Mouse (Mus musculus) forebrain, embryonic 15.5 days (tissue): ENCODE measurements at regions not wholly inside any gene's neighbourhood (a gene's known extent, or its start where the extent isn't known, plus 50 kb on each side); places are given as distances from the start of the nearest gene placed in this dataset.

Experiments used
- ATAC-seq: fragments of 200-750 bp; cut with Nextera tagmentation; replicated peaks from 2 replicates; pipeline ENCODE4 v1.8.0; 2017; ENCODE audit warnings: mild to moderate bottlenecking, moderate TSS enrichment, moderate library complexity
- H3K27ac ChIP-seq: fragments of 300-500 bp; sonication (generic); replicated peaks from 2 replicates; pipeline ENCODE4 v1.5.1; 2015; ENCODE audit warnings: mild to moderate bottlenecking, inconsistent platforms
- H3K27me3 ChIP-seq: fragments of 300-500 bp; sonication (generic); 2 replicates; pipeline ENCODE4 v1.6.1; 2015; ENCODE audit warnings: inconsistent platforms
- H3K36me3 ChIP-seq: fragments of 300-500 bp; sonication (generic); 2 replicates; pipeline ENCODE4 v1.6.1; 2015; ENCODE audit warnings: mild to moderate bottlenecking, inconsistent platforms
- H3K4me1 ChIP-seq: fragments of 300-500 bp; sonication (generic); 2 replicates; pipeline ENCODE4 v1.6.1; 2015; ENCODE audit warnings: inconsistent platforms
- H3K4me2 ChIP-seq: fragments of 300-500 bp; sonication (generic); replicated peaks from 2 replicates; pipeline ENCODE4 v1.6.1; 2015; ENCODE audit warnings: mild to moderate bottlenecking, inconsistent platforms
- H3K4me3 ChIP-seq: fragments of 300-500 bp; sonication (generic); 2 replicates; pipeline ENCODE4 v1.5.1; 2015; ENCODE audit warnings: mild to moderate bottlenecking, inconsistent platforms
- H3K9ac ChIP-seq: fragments of 300-500 bp; sonication (generic); replicated peaks from 2 replicates; pipeline ENCODE4 v1.6.1; 2015; ENCODE audit warnings: mild to moderate bottlenecking, inconsistent platforms
- H3K9me3 ChIP-seq: fragments of 300-500 bp; sonication (generic); 2 replicates; pipeline ENCODE4 v1.6.1; 2016; ENCODE audit warnings: inconsistent platforms
- WGBS: fragments of 180-500 bp; shearing (Covaris S2); methylation state at CpG from one replicate; pipeline ENCODE4 v1.1.7; 2015; ENCODE audit warnings: mixed read lengths; 5-methylcytosine and 5-hydroxymethylcytosine counted together

DNA sequence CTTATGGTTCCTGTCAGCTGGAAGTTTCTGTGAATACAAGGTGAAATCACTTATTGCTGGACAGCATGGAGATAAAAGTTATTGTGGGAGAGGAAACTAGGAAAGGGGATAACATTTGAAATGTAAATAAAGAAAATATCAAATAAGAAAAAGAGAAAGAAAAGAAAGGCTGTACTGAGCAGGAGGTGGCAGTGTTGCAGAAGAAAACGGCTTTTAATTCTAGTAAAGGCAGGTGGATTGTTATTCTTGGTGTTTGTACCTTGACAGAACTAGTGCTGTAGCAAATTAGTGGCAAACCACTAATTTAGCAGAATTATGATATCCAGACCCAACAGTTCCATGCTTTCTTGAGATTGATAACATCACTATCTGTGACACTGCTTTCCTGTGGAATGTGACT, 52.6 kb downstream of the Gm10358 start:
- WGBS = 69% methylated on average over 1 of the region's 1 CpGs
- ATAC-seq = no peak
- H3K27me3 ChIP-seq = no peaks in the 10 kb centered on the region
- no peak overlapping the region for H3K27ac ChIP-seq
- H3K9ac ChIP-seq = no peak overlapping the region
- no peak overlapping the region for H3K4me2 ChIP-seq
- H3K4me3 ChIP-seq = no peak overlapping the region
- H3K9me3 ChIP-seq = no peaks in the 10 kb centered on the region
- H3K36me3 ChIP-seq = no peaks in the 10 kb centered on the region
- no peaks in the 10 kb centered on the region for H3K4me1 ChIP-seq

DNA sequence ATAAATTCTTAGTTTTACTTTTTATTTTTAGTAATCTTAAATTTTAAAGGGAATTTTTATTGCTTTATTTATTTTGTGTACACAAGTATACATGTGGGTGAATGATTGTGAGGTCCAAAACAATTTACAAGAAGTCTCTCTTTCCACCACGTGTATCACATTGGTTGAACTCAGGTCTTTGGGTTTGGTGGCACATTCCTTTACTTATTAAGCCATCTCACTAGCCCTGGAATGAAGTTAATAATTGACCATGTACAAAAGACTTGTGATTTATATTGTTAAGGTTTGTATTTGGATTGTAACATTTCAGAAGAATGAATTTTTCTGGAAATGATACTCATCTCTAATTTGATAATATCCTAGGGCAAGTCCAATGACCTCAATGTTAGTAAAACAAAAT, 56.2 kb downstream of the Gm10358 start:
- Histone ChIP-seq H3K4me2 (no peak overlapping the region), H3K4me1 (no peaks in the 10 kb centered on the region), H3K4me3 (no peak overlapping the region), H3K9ac (no peak overlapping the region), H3K27ac (no peak overlapping the region), H3K36me3 (no peaks in the 10 kb centered on the region), H3K9me3 (no peaks in the 10 kb centered on the region), H3K27me3 (no peaks in the 10 kb centered on the region)
- WGBS = 70% methylated on average over 1 of the region's 1 CpGs
- ATAC-seq = no peak

DNA sequence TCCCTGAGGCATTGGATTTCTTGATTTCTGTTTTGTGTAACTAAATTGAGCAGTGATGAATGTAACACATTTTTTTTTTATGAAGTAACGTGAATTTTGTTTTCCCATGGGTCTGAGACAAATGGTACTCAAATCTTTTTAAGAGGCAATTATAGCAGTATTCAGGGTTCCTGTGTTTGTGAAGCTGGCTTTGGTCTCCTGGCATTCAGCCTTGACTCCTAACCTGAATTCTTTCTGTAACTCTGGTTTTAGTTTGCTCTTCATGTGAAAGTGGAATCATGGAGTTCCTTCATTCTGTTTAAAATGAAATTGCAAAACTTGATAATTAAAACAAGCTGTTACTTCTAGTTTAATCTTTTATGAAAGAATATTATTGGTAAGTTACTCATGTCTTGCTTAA, 58.3 kb downstream of the Gm10358 start:
- Histone ChIP-seq H3K4me2 (no peak overlapping the region), H3K27ac (no peak overlapping the region), H3K9ac (no peak overlapping the region), H3K27me3 (no peaks in the 10 kb centered on the region), H3K36me3 (no peaks in the 10 kb centered on the region), H3K9me3 (no peaks in the 10 kb centered on the region), H3K4me1 (no peaks in the 10 kb centered on the region), H3K4me3 (no peak overlapping the region)
- ATAC-seq = no peak
- 53% methylated on average over 1 of the region's 1 CpGs for WGBS

DNA sequence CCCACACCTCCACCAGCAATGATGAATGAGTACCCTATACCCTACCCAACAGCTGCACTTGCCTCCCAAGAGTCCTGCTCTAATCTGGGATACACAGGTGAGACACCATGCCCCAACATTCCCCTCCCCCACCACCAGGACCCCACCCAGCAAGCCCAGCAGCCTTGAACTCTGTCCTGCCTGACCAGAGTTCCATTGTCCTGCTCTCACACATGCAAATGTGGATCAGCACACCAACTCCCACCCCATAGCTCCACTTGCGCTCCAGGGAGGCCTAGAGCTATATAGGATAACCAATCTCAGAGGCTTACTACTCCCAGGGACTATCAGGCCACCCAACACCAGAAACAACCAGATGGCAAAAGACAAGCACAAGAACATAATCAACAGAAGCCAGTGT, 85.8 kb downstream of the Gm10358 start:
- H3K4me3 ChIP-seq = no peak overlapping the region
- no peak for ATAC-seq
- no peaks in the 10 kb centered on the region for H3K4me1 ChIP-seq
- H3K4me2 ChIP-seq = no peak overlapping the region
- H3K27me3 ChIP-seq = no peaks in the 10 kb centered on the region
- H3K27ac ChIP-seq = no peak overlapping the region
- 85% methylated on average over 1 of the region's 1 CpGs for WGBS
- H3K36me3 ChIP-seq = no peaks in the 10 kb centered on the region
- H3K9me3 ChIP-seq = no peaks in the 10 kb centered on the region
- no peak overlapping the region for H3K9ac ChIP-seq

DNA sequence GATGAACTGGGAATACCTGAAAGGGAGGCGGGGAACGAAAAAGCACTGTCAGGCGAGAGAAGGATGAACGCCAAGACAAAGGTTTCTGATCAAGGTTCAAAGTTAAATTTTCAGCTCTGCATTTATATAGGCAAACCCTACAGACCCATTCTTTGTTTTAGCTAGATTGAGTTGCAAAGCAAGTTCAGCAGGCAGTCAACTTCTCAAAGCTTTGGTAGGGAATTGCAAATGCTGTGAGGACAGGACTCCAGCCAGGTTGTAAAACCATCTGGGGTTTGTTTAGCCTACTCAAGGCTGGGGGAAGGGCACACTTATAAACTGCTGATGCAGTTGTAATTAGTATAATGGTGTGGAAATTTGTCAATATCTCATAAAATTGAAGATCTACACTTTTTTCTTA, 87.9 kb downstream of the Gm10358 start:
- no peak overlapping the region for H3K4me2 ChIP-seq
- 33% methylated on average over 4 of the region's 4 CpGs for WGBS
- no peaks in the 10 kb centered on the region for H3K9me3 ChIP-seq
- H3K9ac ChIP-seq = no peak overlapping the region
- no peaks in the 10 kb centered on the region for H3K27me3 ChIP-seq
- ATAC-seq = no peak
- no peaks in the 10 kb centered on the region for H3K4me1 ChIP-seq
- no peak overlapping the region for H3K4me3 ChIP-seq
- H3K36me3 ChIP-seq = no peaks in the 10 kb centered on the region
- H3K27ac ChIP-seq = no peak overlapping the region

DNA sequence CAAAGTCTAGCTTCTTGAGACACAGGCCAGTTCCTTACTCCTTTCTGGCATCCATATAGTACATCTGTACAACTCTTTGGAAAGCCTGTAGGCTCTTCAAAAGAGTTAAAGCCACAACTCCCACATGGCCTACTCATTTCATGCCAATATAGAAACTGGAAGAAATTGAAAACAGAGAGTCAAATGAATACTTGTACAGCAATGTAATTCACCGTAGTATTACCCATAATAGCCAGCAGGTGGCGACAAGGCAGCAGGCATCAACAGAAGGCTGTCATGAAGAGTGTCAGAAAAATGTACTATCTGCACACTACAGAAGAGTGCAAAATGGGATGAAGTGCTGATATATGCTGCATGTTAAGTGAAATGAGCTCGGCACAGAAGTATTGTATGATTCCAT, 90.5 kb downstream of the Gm10358 start:
- ATAC-seq = peak; percentile 90
- H3K9ac ChIP-seq = no peak overlapping the region
- H3K27ac ChIP-seq = no peak overlapping the region
- no peak overlapping the region for H3K4me3 ChIP-seq
- no peaks in the 10 kb centered on the region for H3K4me1 ChIP-seq
- H3K27me3 ChIP-seq = no peaks in the 10 kb centered on the region
- 12% methylated on average over 3 of the region's 3 CpGs for WGBS
- H3K36me3 ChIP-seq = no peaks in the 10 kb centered on the region
- no peaks in the 10 kb centered on the region for H3K9me3 ChIP-seq
- H3K4me2 ChIP-seq = no peak overlapping the region

DNA sequence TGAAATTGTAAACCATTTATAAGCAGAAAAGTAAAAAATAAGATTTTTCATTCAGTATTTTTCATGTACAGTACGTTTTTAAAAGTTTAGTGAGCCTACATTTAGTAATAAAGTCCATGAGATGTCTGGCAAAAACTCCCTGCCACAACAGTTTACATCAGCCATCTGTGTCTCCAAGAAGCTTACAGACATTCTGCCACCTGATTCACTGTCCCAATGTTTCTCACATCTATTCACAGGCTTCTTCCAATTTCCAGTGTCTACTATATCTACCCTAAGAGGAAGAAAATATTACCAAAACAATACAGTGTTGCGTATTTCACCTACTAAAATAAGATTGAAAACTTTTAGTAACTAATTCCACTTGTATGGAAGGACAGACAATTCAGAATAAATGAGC, 95.7 kb downstream of the Rasd2 start:
- no peaks in the 10 kb centered on the region for H3K4me1 ChIP-seq
- H3K36me3 ChIP-seq = no peaks in the 10 kb centered on the region
- 78% methylated on average over 2 of the region's 2 CpGs for WGBS
- no peak overlapping the region for H3K4me3 ChIP-seq
- no peak overlapping the region for H3K4me2 ChIP-seq
- no peak overlapping the region for H3K27ac ChIP-seq
- H3K9ac ChIP-seq = no peak overlapping the region
- ATAC-seq = no peak
- H3K27me3 ChIP-seq = no peaks in the 10 kb centered on the region
- H3K9me3 ChIP-seq = no peaks in the 10 kb centered on the region

DNA sequence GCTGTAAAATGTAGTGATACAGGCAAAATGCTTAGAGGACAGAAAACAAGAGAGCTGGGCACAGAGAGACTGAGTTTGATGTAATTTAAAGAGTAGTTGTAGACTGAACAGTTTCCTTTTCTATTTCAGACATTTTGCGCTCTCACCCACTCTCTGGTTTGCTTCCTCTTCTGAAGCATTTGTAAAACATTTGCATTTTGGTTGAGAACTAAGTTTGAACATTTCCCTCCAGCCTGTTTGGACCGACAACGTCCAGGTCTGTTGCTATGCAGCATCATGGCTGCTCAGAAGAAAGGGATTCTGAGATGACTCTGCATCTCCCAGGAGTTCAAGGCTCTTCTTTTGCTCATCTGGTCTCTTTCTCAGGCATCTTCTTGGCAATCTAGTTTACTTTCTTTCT, 78.2 kb downstream of the Rasd2 start:
- 82% methylated on average over 3 of the region's 3 CpGs for WGBS
- Histone ChIP-seq H3K4me3 (no peak overlapping the region), H3K4me1 (no peaks in the 10 kb centered on the region), H3K9me3 (no peaks in the 10 kb centered on the region), H3K27ac (no peak overlapping the region), H3K27me3 (no peaks in the 10 kb centered on the region), H3K9ac (no peak overlapping the region), H3K36me3 (no peaks in the 10 kb centered on the region), H3K4me2 (no peak overlapping the region)
- ATAC-seq = no peak

DNA sequence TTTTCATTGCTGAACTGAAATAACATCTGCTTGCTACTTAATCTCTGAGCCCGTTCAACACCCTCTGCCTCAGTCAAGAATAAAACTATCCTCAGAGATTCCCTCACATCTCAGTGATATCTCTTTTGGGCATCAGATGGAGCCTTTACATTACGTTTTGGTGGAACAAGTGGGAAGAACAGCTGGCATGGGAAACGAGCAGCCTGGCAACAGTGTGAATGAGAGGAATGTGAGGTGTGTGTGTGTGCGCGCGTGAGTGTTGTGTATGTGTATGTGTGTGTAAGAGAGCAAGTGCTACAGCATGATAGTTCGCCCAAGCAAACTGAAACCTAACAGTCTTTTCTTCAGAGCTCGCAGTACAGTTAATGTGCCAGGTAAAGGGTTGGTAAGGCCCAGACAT, 76.2 kb downstream of the Rasd2 start:
- Histone ChIP-seq H3K4me1 (no peaks in the 10 kb centered on the region), H3K27ac (no peak overlapping the region), H3K9ac (no peak overlapping the region), H3K9me3 (no peaks in the 10 kb centered on the region), H3K27me3 (no peaks in the 10 kb centered on the region), H3K4me2 (no peak overlapping the region), H3K4me3 (no peak overlapping the region), H3K36me3 (no peaks in the 10 kb centered on the region)
- ATAC-seq = no peak
- WGBS = 87% methylated on average over 8 of the region's 8 CpGs
